Mouse (Mus musculus): ENCODE data around the gene Abhd2. TPM values are rescaled to one million over a fixed set of nuclear protein-coding genes. Genes with fewer than 3 reads are reported as not detected.

The Abhd2 gene
- total RNA-seq, 2 experiments from 2014 or later = 40.3 to 45.0 TPM

- intact Hi-C loops (cut with DNase I) = no loop called here
- DNase-seq = no peak
These were observed 89.2 kb downstream of the Abhd2 start for GRCm38 (mm10) chr7:79362208-79362607.

- DNase-seq = no peak
- intact Hi-C loops (cut with DNase I) = no loop called here
These were observed 89.8 kb downstream of the Abhd2 start for GRCm38 (mm10) chr7:79362830-79363229.

GRCm38 (mm10) chr7:79363370-79364043, 90.5 kb downstream of the Abhd2 start:
- peak; percentile 61 to 65 for DNase-seq
- intact Hi-C loops (cut with DNase I) = no loop called here

- no peak for DNase-seq
- intact Hi-C loops (cut with DNase I) = no loop called here
These were observed 95.7 kb downstream of the Abhd2 start for GRCm38 (mm10) chr7:79368664-79369063.

- no peak for DNase-seq
- intact Hi-C loops (cut with DNase I) = no loop called here
These were observed 96.4 kb downstream of the Abhd2 start for GRCm38 (mm10) chr7:79369416-79369815.

- DNase-seq = peak; percentile 80 to 85
- intact Hi-C loops (cut with DNase I) = loop anchor here (5.0 kb wide), 2 partner anchors 101 to 226 kb away; no protein-coding TSS in a partner anchor
These were observed 98.4 kb downstream of the Abhd2 start for GRCm38 (mm10) chr7:79371321-79371879.

GRCm38 (mm10) chr7:79374017-79374416, 101.0 kb downstream of the Abhd2 start:
- intact Hi-C loops (cut with DNase I) = loop anchor here (5.0 kb wide), 2 partner anchors 98 to 223 kb away; no protein-coding TSS in a partner anchor
- DNase-seq = no peak

GRCm38 (mm10) chr7:79375594-79375993, 102.6 kb downstream of the Abhd2 start:
- no peak for DNase-seq
- intact Hi-C loops (cut with DNase I) = no loop called here

GRCm38 (mm10) chr7:79376516-79377275, 103.7 kb downstream of the Abhd2 start:
- intact Hi-C loops (cut with DNase I) = no loop called here
- DNase-seq = no peak

- intact Hi-C loops (cut with DNase I) = no loop called here
- no peak for DNase-seq
These were observed 113.6 kb downstream of the Abhd2 start, which contains the start of gene Rlbp1 for GRCm38 (mm10) chr7:79386422-79387133. Rlbp1 (minus strand) TSS chr7:79387048.

GRCm38 (mm10) chr7:79387140-79387539, 114.1 kb downstream of the Abhd2 start:
- intact Hi-C loops (cut with DNase I) = no loop called here
- DNase-seq = no peak

- DNase-seq = no peak
- intact Hi-C loops (cut with DNase I) = no loop called here
These were observed 115.0 kb downstream of the Abhd2 start for GRCm38 (mm10) chr7:79387991-79388390.

- DNase-seq = no peak
- intact Hi-C loops (cut with DNase I) = no loop called here
These were observed 115.7 kb downstream of the Abhd2 start for GRCm38 (mm10) chr7:79388671-79389206.

GRCm38 (mm10) chr7:79390141-79390708, 117.2 kb downstream of the Abhd2 start:
- intact Hi-C loops (cut with DNase I) = loop anchor here (5.0 kb wide), 1 partner anchor 77 kb away; the partner anchor contains the start of gene Polg
- DNase-seq = no peak

GRCm38 (mm10) chr7:79391471-79391870, 118.5 kb downstream of the Abhd2 start:
- DNase-seq = no peak
- intact Hi-C loops (cut with DNase I) = loop anchor here (5.0 kb wide), 1 partner anchor 76 kb away; the partner anchor contains the start of gene Polg

- DNase-seq = peak; percentile 98
- intact Hi-C loops (cut with DNase I) = loop anchor here (5.0 kb wide), 1 partner anchor 75 kb away; the partner anchor contains the start of gene Polg
These were observed 119.1 kb downstream of the Abhd2 start, which contains the start of gene Fanci for GRCm38 (mm10) chr7:79391883-79392649. Fanci (plus strand) TSS chr7:79391929.

- intact Hi-C loops (cut with DNase I) = loop anchor here (5.0 kb wide), 1 partner anchor 74 kb away; the partner anchor contains the start of gene Polg
- DNase-seq = no peak
These were observed 120.0 kb downstream of the Abhd2 start for GRCm38 (mm10) chr7:79392860-79393513.

GRCm38 (mm10) chr7:79393924-79394323, 120.9 kb downstream of the Abhd2 start:
- intact Hi-C loops (cut with DNase I) = loop anchor here (5.0 kb wide), 1 partner anchor 73 kb away; the partner anchor contains the start of gene Polg
- no peak for DNase-seq

All from heart, postnatal 14 days (tissue).